Mouse (Mus musculus): ENCODE results near the gene Kcnq2.

DNA sequence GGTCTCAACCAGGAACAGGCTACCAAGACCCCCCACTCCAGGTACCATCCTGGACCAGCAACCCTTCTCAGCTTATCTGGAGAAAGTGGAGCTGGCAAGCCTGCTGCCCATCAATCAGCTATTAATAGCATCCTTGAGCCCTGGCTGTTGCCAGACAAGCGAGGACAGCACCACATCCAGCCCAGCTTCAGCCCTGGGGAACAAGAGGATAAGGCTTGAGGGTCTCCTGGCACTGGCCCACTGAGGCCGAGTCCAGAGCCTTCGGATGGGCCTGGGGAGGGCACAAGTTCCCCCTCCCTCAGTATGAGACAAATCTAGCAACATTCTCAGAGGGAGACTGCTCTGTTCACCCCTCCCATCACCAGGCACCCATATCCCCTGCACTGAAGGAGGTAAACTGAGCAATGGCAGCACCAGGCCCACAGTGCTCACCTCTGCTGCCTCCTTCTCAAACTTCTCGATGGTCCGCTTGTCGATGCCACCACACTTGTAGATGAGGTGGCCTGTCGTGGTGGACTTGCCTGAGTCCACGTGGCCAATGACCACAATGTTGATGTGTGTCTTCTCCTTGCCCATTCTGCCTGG is 19.8 kb upstream of the Kcnq2 start:
- TF ChIP-seq CTCF (conservative IDR thresholded peaks at IDR 0.05; ENCODE audit: low read length): no peak
- no peak for TF ChIP-seq POU5F1 (IDR thresholded peaks at IDR 0.05; ENCODE audit: borderline replicate concordance, low read length)
- TF ChIP-seq NANOG (IDR thresholded peaks at IDR 0.05; ENCODE audit: borderline replicate concordance, low read length): no peak

All from E14TG2a.4 (cell line).